Mouse (Mus musculus): ENCODE measurements at regions not wholly inside any gene's neighbourhood (a gene's known extent, or its start where the extent isn't known, plus 50 kb on each side); places are given as distances from the start of the nearest gene placed in this dataset.

DNA sequence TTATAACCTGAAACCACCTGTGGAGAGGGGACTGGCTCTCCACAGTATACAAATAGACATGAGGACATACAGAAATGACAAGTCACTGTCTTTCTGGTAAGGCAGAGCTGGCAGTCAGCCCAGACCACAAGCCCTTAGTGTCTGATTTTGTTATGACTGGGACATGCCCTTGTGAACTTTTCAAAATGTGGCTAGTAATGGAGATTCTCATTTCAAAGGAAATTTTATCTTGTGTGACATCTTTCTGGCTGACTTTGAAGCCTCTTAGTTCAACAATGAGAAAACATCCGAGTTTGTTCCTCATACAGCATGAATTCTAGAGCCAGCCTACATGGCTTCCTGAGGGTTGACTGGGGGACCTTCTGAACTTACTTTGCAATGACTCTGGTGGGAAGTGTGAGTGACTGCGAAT is 173.8 kb upstream of the Rnaseh2b start:
- WGBS, result 37% methylated on average over 2 of the region's 2 CpGs
- Histone ChIP-seq H3K9ac (no peak overlapping the region), H3K4me3 (replicated peaks) (no peak overlapping the region), H3K27ac (replicated peaks) (no peak overlapping the region), H3K9me3 (replicated peaks) (no peaks in the 10 kb centered on the region), H3K36me3 (no peaks in the 10 kb centered on the region), H3K4me1 (no peaks in the 10 kb centered on the region), H3K27me3 (no peaks in the 10 kb centered on the region), H3K4me2 (replicated peaks) (no peak overlapping the region)
- ATAC-seq (ENCODE audit: insufficient number of reproducible peaks, low FRiP score, low TSS enrichment, low read depth), result no peak

DNA sequence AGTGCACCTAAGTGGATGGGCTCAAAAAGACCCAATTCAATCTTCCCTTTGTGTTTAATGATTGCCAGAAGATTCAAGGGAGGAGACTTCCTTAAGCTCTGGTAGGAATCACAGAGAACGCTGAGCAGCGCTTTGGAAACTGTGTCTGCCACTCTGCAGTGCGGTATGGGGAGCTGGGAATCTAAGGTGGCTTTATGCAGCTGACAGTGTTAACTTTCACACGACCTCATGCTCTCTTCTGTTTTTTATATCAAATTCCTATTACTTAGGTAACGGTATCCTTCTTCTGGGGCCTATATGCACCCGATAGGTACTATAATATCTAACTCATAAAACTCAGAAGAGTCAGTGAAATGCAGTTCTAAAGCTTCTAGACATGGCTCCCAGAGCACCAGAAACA is 163.5 kb upstream of the Rnaseh2b start:
- Histone ChIP-seq H3K27me3 (no peaks in the 10 kb centered on the region), H3K9ac (no peak overlapping the region), H3K4me1 (no peaks in the 10 kb centered on the region), H3K36me3 (no peaks in the 10 kb centered on the region), H3K4me3 (replicated peaks) (no peak overlapping the region), H3K27ac (replicated peaks) (no peak overlapping the region), H3K9me3 (replicated peaks) (no peaks in the 10 kb centered on the region), H3K4me2 (replicated peaks) (no peak overlapping the region)
- 83% methylated on average over 6 of the region's 6 CpGs for WGBS
- no peak for ATAC-seq (ENCODE audit: insufficient number of reproducible peaks, low FRiP score, low TSS enrichment, low read depth)

DNA sequence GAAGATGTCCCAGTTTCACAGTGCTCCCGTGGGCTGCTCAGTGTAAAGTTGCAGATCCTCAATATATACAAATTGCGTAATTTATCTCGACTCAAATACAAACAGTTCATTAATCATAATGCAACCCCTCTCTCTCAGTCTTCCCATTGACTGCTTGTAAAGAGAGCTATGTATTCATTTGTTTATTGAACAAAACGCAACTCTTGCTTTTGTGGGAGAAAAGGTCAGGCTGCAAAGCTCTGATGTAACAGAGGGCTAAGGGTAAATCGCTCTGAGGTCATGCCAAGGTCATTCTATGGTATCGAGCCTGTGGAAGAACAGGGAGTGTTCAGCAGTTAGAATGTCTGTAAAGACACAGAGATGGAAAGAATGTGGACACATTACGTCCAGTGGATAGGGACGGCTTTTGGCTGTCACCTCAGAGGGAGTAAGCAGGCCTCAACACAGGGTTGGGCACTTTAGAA is 160.0 kb upstream of the Rnaseh2b start:
- Histone ChIP-seq H3K27me3 (no peaks in the 10 kb centered on the region), H3K4me1 (no peaks in the 10 kb centered on the region), H3K27ac (replicated peaks) (no peak overlapping the region), H3K4me2 (replicated peaks) (no peak overlapping the region), H3K4me3 (replicated peaks) (no peak overlapping the region), H3K9me3 (replicated peaks) (peaks cover 6% of the 10 kb centered on the region; the same call in 1 of the 2 replicates), H3K36me3 (no peaks in the 10 kb centered on the region), H3K9ac (no peak overlapping the region)
- no peak for ATAC-seq (ENCODE audit: insufficient number of reproducible peaks, low FRiP score, low TSS enrichment, low read depth)
- whole genome bisulfite sequencing, result 67% methylated on average over 8 of the region's 8 CpGs

DNA sequence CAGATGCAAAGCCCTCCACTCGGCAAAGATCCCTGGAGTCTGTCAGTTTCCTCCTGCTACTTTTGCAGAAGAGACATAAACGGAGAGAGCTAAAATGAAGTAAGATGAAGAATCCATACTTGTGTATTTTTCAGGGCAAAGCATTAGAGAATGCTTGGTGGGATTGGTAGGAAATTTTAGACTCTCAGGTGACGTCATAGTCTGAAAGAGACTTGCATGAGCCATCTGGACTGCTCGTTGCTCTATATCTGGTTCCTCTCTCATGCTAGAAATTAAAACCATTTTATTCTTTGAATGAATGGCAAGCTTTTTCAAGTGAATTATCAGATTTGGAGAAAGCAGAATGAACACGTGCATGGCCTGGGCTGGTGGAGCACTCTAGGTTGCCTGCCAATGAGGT is 154.4 kb upstream of the Rnaseh2b start:
- H3K9me3 ChIP-seq (replicated peaks), result peaks cover 6% of the 10 kb centered on the region; the same call in 1 of the 2 replicates
- H3K36me3 ChIP-seq, result no peaks in the 10 kb centered on the region
- H3K4me2 ChIP-seq (replicated peaks), result no peak overlapping the region
- H3K27me3 ChIP-seq, result no peaks in the 10 kb centered on the region
- WGBS, result 46% methylated on average over 5 of the region's 5 CpGs
- H3K27ac ChIP-seq (replicated peaks), result 0 out of 2 replicates have a peak overlapping the region, but pooled peaks have one; percentile 17
- no peak for ATAC-seq (ENCODE audit: insufficient number of reproducible peaks, low FRiP score, low TSS enrichment, low read depth)
- H3K9ac ChIP-seq, result no peak overlapping the region
- H3K4me1 ChIP-seq, result no peaks in the 10 kb centered on the region
- no peak overlapping the region for H3K4me3 ChIP-seq (replicated peaks)

DNA sequence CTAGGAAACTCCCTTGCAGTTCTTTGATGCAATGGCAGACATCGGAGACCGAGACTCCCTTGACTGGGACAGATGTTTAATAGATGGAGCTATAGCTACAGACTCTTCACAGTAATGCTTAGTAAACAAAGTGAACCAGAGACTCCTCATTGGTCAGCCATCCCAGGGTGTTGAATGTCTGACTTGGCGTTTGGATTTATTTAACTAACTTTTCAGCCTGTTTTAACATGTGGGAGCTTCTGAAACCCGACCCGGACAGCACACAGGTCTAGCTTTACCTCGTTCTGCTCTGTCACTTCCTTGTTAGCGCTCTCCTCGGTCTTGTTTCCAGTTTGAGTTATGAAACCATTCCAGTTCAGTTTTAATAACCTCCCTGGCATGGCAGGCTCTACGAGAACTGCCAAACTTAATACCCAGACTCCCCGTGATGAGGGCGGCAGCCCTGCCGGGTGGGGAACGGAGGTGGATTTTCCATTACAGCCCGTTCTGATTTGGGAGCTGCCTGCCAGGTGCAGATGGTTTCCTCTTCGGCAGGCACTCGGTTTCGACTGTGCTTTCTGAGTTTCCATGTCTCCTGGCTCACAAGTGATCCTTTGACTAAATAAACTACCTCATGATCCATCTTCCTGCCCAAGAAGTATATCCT is 147.9 kb upstream of the Rnaseh2b start:
- Histone ChIP-seq H3K4me1 (peaks cover 12% of the 10 kb centered on the region; the same call in 1 of the 2 replicates), H3K9me3 (replicated peaks) (no peaks in the 10 kb centered on the region), H3K27ac (replicated peaks) (peak overlapping the region; percentile 71), H3K4me2 (replicated peaks) (peak overlapping the region; percentile 40), H3K27me3 (no peaks in the 10 kb centered on the region), H3K4me3 (replicated peaks) (peak overlapping the region; percentile 24; the same call in 1 of the 2 replicates), H3K36me3 (no peaks in the 10 kb centered on the region), H3K9ac (no peak overlapping the region)
- 29% methylated on average over 17 of the region's 17 CpGs for WGBS
- peak; percentile 51; the same call in 1 of the 2 replicates for ATAC-seq (ENCODE audit: insufficient number of reproducible peaks, low FRiP score, low TSS enrichment, low read depth)

DNA sequence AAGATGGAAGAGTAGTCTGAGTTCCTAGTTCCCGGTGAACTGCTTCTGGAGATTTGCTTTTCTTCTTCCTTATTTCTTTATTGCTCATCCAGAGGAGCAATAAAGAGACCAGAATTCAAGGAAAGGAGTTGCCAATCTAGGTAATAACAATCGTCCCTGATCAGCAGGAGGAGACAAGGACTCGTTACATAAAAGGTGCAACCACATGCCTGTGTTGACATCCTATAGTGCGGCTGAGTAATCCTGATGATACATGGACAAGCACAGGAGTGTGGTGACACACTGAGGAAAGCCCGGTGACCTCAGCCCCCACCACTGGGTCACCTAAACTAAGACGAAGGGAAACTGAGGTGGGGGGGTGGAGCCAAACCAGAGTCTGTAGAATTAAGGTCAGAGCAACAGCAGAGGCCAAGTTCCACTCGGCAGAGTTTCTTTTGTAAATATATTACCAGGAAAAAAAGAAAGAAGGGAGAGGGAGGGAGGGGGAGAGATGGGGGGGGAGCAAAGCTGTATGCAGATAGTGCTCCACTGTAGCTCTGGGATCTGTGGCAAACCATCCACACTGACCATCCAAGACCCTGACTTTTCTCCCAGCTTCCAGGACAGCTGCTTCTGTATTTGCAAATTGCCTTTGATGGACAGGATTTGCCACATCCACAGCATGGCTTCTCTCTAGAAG is 135.2 kb upstream of the Rnaseh2b start:
- no peak overlapping the region for H3K27ac ChIP-seq (replicated peaks)
- ATAC-seq (ENCODE audit: insufficient number of reproducible peaks, low FRiP score, low TSS enrichment, low read depth), result no peak
- WGBS, result 76% methylated on average over 7 of the region's 7 CpGs
- no peaks in the 10 kb centered on the region for H3K36me3 ChIP-seq
- no peak overlapping the region for H3K4me3 ChIP-seq (replicated peaks)
- H3K9ac ChIP-seq, result no peak overlapping the region
- H3K4me1 ChIP-seq, result peaks cover 21% of the 10 kb centered on the region
- no peaks in the 10 kb centered on the region for H3K9me3 ChIP-seq (replicated peaks)
- H3K4me2 ChIP-seq (replicated peaks), result no peak overlapping the region
- H3K27me3 ChIP-seq, result no peaks in the 10 kb centered on the region

DNA sequence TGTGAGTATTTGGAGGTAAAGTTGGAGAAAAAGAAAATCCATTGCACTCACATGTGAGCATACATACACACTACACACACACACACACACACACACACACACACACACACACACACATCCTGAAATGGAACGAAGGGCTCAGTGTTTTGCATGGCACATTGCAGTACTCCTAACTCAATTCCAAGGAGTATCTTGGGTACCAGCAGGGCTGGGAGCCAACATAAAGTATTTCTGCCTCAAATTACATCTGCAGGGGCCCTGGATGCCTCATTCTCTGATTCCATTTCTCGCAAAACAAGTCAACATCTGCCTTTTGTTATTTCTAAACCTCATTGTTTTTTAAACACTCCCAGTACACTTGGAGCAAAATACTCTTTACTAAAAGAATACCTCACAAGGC is 132.7 kb upstream of the Rnaseh2b start:
- no peak overlapping the region for H3K4me2 ChIP-seq (replicated peaks)
- H3K27me3 ChIP-seq, result no peaks in the 10 kb centered on the region
- no peaks in the 10 kb centered on the region for H3K9me3 ChIP-seq (replicated peaks)
- no peak overlapping the region for H3K4me3 ChIP-seq (replicated peaks)
- WGBS, result 19% methylated on average over 2 of the region's 2 CpGs
- H3K4me1 ChIP-seq, result peaks cover 28% of the 10 kb centered on the region
- H3K9ac ChIP-seq, result no peak overlapping the region
- peak; percentile 54; the same call in 1 of the 2 replicates for ATAC-seq (ENCODE audit: insufficient number of reproducible peaks, low FRiP score, low TSS enrichment, low read depth)
- H3K27ac ChIP-seq (replicated peaks), result peak overlapping the region; percentile 92
- no peaks in the 10 kb centered on the region for H3K36me3 ChIP-seq

DNA sequence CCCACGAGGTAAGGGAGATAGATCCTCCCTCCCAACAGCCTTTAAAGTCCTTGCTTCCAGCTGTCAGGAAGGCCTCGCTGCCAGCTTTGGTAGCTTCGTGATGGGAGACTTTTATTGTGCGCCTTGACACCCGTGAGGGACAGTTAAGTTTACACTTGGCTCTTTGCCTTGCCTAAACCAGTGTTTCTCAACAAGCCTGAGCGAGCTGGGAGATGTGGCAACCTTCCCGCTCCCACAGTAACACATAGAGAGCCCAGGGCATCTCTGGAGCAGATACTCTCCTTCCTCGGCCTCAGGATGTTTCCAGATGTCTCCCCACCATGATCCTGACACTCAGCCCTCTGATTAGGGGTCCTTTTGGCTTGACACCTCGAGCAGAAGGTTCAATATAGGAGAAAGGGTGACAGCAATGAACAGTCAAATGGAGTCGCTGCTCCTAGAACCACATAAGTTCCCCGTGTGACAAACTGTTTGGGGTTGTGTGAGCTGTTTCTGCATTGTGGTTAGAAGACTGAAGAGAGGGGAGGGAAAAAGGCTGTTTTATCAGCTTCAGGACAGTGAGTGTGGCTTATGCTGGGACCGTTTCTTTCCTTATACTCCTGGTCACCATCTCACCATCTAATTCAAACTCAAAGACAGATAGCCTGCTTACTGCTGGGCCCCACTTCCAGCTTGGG is 129.1 kb upstream of the Rnaseh2b start:
- Histone ChIP-seq H3K4me1 (peaks cover 28% of the 10 kb centered on the region), H3K27ac (replicated peaks) (peak overlapping the region; percentile 39), H3K9ac (no peak overlapping the region), H3K4me3 (replicated peaks) (no peak overlapping the region), H3K36me3 (no peaks in the 10 kb centered on the region), H3K4me2 (replicated peaks) (no peak overlapping the region), H3K27me3 (no peaks in the 10 kb centered on the region), H3K9me3 (replicated peaks) (no peaks in the 10 kb centered on the region)
- no peak for ATAC-seq (ENCODE audit: insufficient number of reproducible peaks, low FRiP score, low TSS enrichment, low read depth)
- WGBS, result 53% methylated on average over 12 of the region's 12 CpGs

DNA sequence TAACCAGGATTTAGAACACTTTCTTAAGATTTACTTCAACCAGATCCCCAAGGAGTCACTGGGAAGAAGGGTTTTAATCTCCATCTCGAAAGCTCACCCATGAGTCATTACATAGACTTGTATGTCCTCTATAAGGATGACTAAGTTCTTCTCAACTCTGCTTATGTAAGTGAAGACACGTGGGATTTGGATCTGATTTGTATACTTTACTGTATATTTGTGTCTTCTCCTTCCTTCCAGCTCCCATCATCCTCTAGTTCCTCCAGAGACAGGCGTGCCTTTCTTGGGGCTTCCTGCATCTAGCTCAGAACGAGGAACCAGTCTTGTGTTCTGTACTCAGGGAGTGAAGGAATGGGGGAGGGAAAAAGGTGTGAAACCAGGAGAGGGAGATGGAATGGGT is 127.5 kb upstream of the Rnaseh2b start:
- Histone ChIP-seq H3K27me3 (no peaks in the 10 kb centered on the region), H3K36me3 (no peaks in the 10 kb centered on the region), H3K4me3 (replicated peaks) (no peak overlapping the region), H3K27ac (replicated peaks) (no peak overlapping the region), H3K4me1 (peaks cover 18% of the 10 kb centered on the region), H3K4me2 (replicated peaks) (no peak overlapping the region), H3K9me3 (replicated peaks) (no peaks in the 10 kb centered on the region), H3K9ac (no peak overlapping the region)
- no peak for ATAC-seq (ENCODE audit: insufficient number of reproducible peaks, low FRiP score, low TSS enrichment, low read depth)
- 77% methylated on average over 4 of the region's 4 CpGs for WGBS

DNA sequence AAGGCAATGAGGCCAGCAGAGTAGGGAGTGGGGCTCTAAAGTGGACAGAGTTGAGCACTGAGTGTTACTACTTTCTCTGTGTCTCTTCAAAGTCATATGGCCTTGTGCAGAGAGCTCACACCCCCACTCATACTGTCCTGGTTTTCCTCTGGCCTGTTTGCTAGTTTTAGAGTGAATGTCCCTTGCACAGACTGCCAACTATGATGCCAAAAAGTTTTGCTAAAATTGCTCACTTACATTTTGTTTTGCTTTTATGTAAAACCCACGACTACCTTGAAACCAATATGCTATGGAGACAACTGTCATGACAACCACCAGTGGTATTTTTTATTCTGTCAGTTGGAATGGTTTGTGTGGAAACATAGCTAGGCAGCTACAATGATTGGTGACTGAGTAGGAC is 126.4 kb upstream of the Rnaseh2b start:
- ATAC-seq (ENCODE audit: insufficient number of reproducible peaks, low FRiP score, low TSS enrichment, low read depth), result no peak
- H3K27ac ChIP-seq (replicated peaks), result no peak overlapping the region
- peaks cover 13% of the 10 kb centered on the region; the same call in 1 of the 2 replicates for H3K4me1 ChIP-seq
- H3K36me3 ChIP-seq, result no peaks in the 10 kb centered on the region
- no peak overlapping the region for H3K9ac ChIP-seq
- H3K9me3 ChIP-seq (replicated peaks), result no peaks in the 10 kb centered on the region
- no peak overlapping the region for H3K4me2 ChIP-seq (replicated peaks)
- WGBS, result 74% methylated on average over 1 of the region's 1 CpGs
- no peak overlapping the region for H3K4me3 ChIP-seq (replicated peaks)
- H3K27me3 ChIP-seq, result no peaks in the 10 kb centered on the region

DNA sequence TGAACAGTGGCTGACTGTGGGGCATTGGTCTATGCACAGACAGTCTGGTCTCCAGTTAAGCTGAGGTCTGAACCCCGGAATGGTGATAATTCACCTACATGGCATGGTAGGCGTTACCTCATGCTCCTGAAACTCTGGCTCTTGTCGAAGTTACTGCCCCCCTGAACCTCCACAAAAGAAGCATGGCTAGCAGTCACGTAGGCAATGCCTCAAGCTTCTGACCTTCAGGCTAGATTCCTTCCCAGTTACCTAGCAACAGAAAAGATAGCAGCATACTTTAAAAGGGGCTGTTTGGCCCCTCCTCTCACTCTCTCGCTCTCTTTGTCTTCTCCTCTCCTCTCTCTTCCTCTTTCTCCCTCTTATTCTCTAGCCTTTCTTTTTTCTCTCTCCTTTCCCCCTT is 125.8 kb upstream of the Rnaseh2b start:
- 60% methylated on average over 5 of the region's 5 CpGs for WGBS
- Histone ChIP-seq H3K36me3 (no peaks in the 10 kb centered on the region), H3K27ac (replicated peaks) (no peak overlapping the region), H3K27me3 (no peaks in the 10 kb centered on the region), H3K4me3 (replicated peaks) (no peak overlapping the region), H3K4me1 (peaks cover 15% of the 10 kb centered on the region), H3K9me3 (replicated peaks) (no peaks in the 10 kb centered on the region), H3K4me2 (replicated peaks) (no peak overlapping the region), H3K9ac (no peak overlapping the region)
- ATAC-seq (ENCODE audit: insufficient number of reproducible peaks, low FRiP score, low TSS enrichment, low read depth), result no peak
